Comparison of ENCODE assay signal across 18 mouse cellular contexts in the genomic region with DNA sequence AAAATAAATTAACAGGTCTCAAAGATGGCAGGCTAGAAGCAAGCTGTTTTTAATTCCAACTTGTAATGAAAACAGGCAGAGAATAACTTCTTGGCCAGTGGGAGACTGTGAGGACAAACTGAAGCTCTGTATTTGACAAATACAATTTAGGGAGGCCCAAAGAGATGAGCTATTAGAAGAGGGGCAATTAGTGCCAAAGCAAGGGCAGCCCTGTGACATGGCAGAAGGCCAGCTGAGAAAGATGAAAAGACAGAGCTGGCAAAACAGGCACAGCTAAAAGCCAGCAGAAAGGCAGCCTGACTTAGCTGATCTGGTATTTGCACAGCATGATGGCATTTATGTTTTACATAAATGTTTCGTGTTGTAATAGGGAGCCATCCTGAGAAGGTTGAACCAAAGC.
DNase-seq lines count a peak whose midpoint lies in the region; ATAC-seq lines count a peak whose summit lies in the region.
"Had no signal": no experiment of that assay in that cellular context is flagged by ENCODE, and none has a peak within 500 bp of the region (broad histone marks: within the 10 kb centered on the region; RNA-seq: fewer than 3 reads in every experiment).

No protein-coding gene starts in this region.

- H3K4me3 ChIP-seq in forebrain, embryonic 13.5 days = no peak overlapping the region
- no peak overlapping the region for H3K4me3 ChIP-seq in forebrain, embryonic 10.5 days
- H3K4me3 ChIP-seq in intestine, embryonic 15.5 days (replicated peaks) = no peak overlapping the region
- H3K4me3 ChIP-seq: erythroblast, embryonic 14.5 days; heart, embryonic 12.5 days; layer of hippocampus, adult 2 months; limb, embryonic 13.5 days; megakaryocyte, embryonic 14.5 days; neural tube, embryonic 13.5 days had no signal

- H3K27me3 ChIP-seq in forebrain, embryonic 13.5 days = no peaks in the 10 kb centered on the region
- no peaks in the 10 kb centered on the region for H3K27me3 ChIP-seq in forebrain, embryonic 10.5 days (ENCODE audit: poor library complexity, severe bottlenecking)
- H3K27me3 ChIP-seq in intestine, embryonic 15.5 days (replicated peaks) = no peaks in the 10 kb centered on the region
- H3K27me3 ChIP-seq: heart, embryonic 12.5 days; limb, embryonic 13.5 days; megakaryocyte, embryonic 14.5 days; neural tube, embryonic 13.5 days had no signal

- DNase-seq in forebrain, embryonic 10.5 days (ENCODE audit: extremely low spot score, low spot score) = no peak
- peak; percentile 32 for DNase-seq in left cerebral cortex, postnatal 4 days
- DNase-seq in left cerebral cortex, adult 8-10 months (ENCODE audit: low spot score in 2 of 2) = no peak
- DNase-seq in cerebellum, adult 18-20 months = peak; percentile 73 to 76
- peak; percentile 66 to 71 for DNase-seq in cerebellum, postnatal 36 days
- DNase-seq in frontal cortex, postnatal 14 days (ENCODE audit: low spot score in 2 of 2) = no peak
- DNase-seq: thymus, postnatal 36 days had no signal

- no peaks in the 10 kb centered on the region for H3K4me1 ChIP-seq in forebrain, embryonic 13.5 days
- no peaks in the 10 kb centered on the region for H3K4me1 ChIP-seq in forebrain, embryonic 10.5 days
- no peaks in the 10 kb centered on the region for H3K4me1 ChIP-seq in intestine, embryonic 15.5 days (replicated peaks)
- H3K4me1 ChIP-seq: heart, embryonic 12.5 days; limb, embryonic 13.5 days; megakaryocyte, embryonic 14.5 days; neural tube, embryonic 13.5 days had no signal

- peak; percentile 57; the same call in 1 of the 2 replicates for ATAC-seq in forebrain, embryonic 13.5 days
- no peak for ATAC-seq in intestine, embryonic 15.5 days
- ATAC-seq: CD4-positive, CD25-positive, alpha-beta regulatory T cell, adult 4 months had no signal

- no peak overlapping the region for H3K27ac ChIP-seq in forebrain, embryonic 13.5 days
- H3K27ac ChIP-seq in forebrain, embryonic 10.5 days = no peak overlapping the region
- no peak overlapping the region for H3K27ac ChIP-seq in intestine, embryonic 15.5 days
- H3K27ac ChIP-seq: layer of hippocampus, adult 2 months; limb, embryonic 13.5 days; liver, embryonic 14.5 days; neural tube, embryonic 13.5 days had no signal

- H3K36me3 ChIP-seq in forebrain, embryonic 13.5 days (ENCODE audit: poor library complexity, severe bottlenecking) = no peaks in the 10 kb centered on the region
- H3K36me3 ChIP-seq in forebrain, embryonic 10.5 days (replicated peaks) = no peaks in the 10 kb centered on the region
- no peaks in the 10 kb centered on the region for H3K36me3 ChIP-seq in intestine, embryonic 15.5 days
- H3K36me3 ChIP-seq: G1E; heart, embryonic 12.5 days; limb, embryonic 13.5 days; neural tube, embryonic 13.5 days had no signal

- WGBS in forebrain, embryonic 13.5 days = 47% methylated on average over 1 of the region's 1 CpGs
- 90% methylated on average over 1 of the region's 1 CpGs for WGBS in forebrain, embryonic 10.5 days
- WGBS in intestine, embryonic 15.5 days = 65% methylated on average over 1 of the region's 1 CpGs

- intact Hi-C loops in left cerebral cortex, postnatal 4 days (cut with DNase I) = no loop called here

- no peak overlapping the region for H3K9ac ChIP-seq in forebrain, embryonic 13.5 days
- H3K9ac ChIP-seq in intestine, embryonic 15.5 days = no peak overlapping the region
- H3K9ac ChIP-seq: heart, embryonic 12.5 days; limb, embryonic 13.5 days; liver, embryonic 14.5 days; neural tube, embryonic 13.5 days had no signal

- H3K4me2 ChIP-seq in forebrain, embryonic 13.5 days = no peak overlapping the region
- no peak overlapping the region for H3K4me2 ChIP-seq in intestine, embryonic 15.5 days (replicated peaks)
- H3K4me2 ChIP-seq: heart, embryonic 12.5 days; limb, embryonic 13.5 days; neural tube, embryonic 13.5 days had no signal

- H3K9me3 ChIP-seq in forebrain, embryonic 13.5 days (replicated peaks) = no peaks in the 10 kb centered on the region
- peaks cover 6% of the 10 kb centered on the region for H3K9me3 ChIP-seq in forebrain, embryonic 10.5 days
- no peaks in the 10 kb centered on the region for H3K9me3 ChIP-seq in intestine, embryonic 15.5 days
- H3K9me3 ChIP-seq: G1E; heart, embryonic 12.5 days; limb, embryonic 13.5 days; neural tube, embryonic 13.5 days had no signal

Comparison
In these comparisons a context has a peak if more than half of its experiments do, and no peak if none do; other contexts are left out.
1. DNase-seq: peak in left cerebral cortex, postnatal 4 days (single experiment), cerebellum, adult 18-20 months (2 of 2) and cerebellum, postnatal 36 days (2 of 2); none in forebrain, embryonic 10.5 days (single experiment), left cerebral cortex, adult 8-10 months (0 of 2) and frontal cortex, postnatal 14 days (0 of 2).